Mouse (Mus musculus) bone marrow macrophage, adult 2 months (primary cell): Measurements from ENCODE around the gene Nlgn1.

Experiments
- CTCF ChIP-seq: IDR thresholded peaks from 2 replicates; pipeline ENCODE4 v1.5.1; 2012; ENCODE audit warnings: low read depth, mild to moderate bottlenecking, low read length, moderate library complexity
- POLR2A ChIP-seq: IDR thresholded peaks from 2 replicates; pipeline ENCODE4 v1.6.1; 2012; ENCODE audit warnings: mild to moderate bottlenecking, low read depth, low read length, borderline replicate concordance

GRCm38 (mm10) chr3:26152510-26153035 lies 179.7 kb downstream of the Nlgn1 start:
- TF ChIP-seq POLR2A (no peak), CTCF (no peak)
